Mouse (Mus musculus): Measurements from ENCODE around the gene Tgfbr3. TPM values are rescaled to one million over a fixed set of nuclear protein-coding genes. Genes with fewer than 3 reads are reported as not detected.

The Tgfbr3 gene
- polyA plus RNA-seq, 1 experiment from 2014 or later: 6.6 TPM

DNA sequence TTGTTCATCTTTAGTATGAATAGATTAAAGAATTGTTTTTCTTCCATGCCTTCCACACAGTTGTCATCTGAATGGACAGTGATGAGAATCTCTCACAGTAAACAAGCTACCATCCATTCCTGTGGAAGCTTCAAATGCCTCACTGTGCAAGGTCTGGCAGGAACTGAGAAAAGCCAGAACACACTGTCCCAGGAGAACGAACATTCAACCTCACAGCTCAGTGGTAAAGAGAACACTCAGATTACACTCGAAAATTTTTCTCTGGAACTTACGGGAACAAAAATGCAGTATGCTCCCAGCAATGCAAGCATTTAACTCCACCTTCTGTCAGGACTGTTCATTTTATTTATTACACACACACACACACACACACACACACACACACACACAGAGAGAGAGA is 13.2 kb downstream of the Tgfbr3 start:
- H3K9ac ChIP-seq (replicated peaks): no peak overlapping the region
- H3K4me2 ChIP-seq: no peak overlapping the region
- no peaks in the 10 kb centered on the region for H3K9me3 ChIP-seq (replicated peaks)
- H3K27ac ChIP-seq (replicated peaks): no peak overlapping the region
- 76% methylated on average over 3 of the region's 3 CpGs for WGBS
- H3K4me1 ChIP-seq: no peaks in the 10 kb centered on the region; the same call in 1 of the 2 replicates
- no peak for ATAC-seq (ENCODE audit: low FRiP score)
- H3K27me3 ChIP-seq (replicated peaks): no peaks in the 10 kb centered on the region
- no peaks in the 10 kb centered on the region for H3K36me3 ChIP-seq
- no peak overlapping the region for H3K4me3 ChIP-seq (replicated peaks)

DNA sequence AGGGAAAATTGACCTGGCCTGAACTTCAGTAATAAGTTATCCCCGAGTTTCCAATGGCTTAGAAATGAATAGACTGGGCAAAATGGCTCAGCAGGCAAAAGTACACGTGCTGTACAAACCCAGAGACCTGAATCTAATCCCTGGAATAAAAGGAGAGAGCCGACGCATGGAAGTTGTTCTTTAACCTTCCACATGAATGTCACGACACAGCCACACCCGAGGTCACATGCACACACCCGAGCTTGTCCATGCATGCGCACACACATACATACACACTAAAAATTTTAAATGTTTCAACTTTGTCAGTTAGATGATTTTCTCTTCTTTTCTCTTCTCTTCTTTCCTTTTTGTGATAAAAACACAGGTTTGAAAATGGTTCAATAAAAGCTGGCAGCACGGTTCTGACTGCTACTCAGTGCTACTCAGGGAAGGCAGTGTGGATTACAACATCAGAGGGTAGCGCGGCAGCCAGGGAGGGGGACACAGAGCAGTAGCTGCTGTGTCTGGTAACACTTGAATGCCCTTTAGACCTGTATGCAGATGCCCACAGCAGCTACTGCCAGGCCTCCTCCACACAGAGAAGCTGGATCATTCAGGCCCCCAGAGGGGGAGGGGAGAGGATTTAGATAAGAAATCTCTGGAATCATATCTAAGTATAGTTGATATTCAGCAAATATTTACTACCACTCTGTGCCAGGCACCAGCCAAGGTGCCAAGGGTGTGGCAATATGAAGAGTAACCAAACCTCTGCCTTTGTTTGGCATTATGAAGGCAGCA is 17.0 kb downstream of the Tgfbr3 start:
- Histone ChIP-seq H3K4me2 (no peak overlapping the region), H3K27ac (replicated peaks) (no peak overlapping the region), H3K4me3 (replicated peaks) (no peak overlapping the region), H3K36me3 (no peaks in the 10 kb centered on the region), H3K27me3 (replicated peaks) (no peaks in the 10 kb centered on the region), H3K9ac (replicated peaks) (no peak overlapping the region), H3K4me1 (peaks cover 14% of the 10 kb centered on the region), H3K9me3 (replicated peaks) (no peaks in the 10 kb centered on the region)
- WGBS: 43% methylated on average over 11 of the region's 11 CpGs
- no peak for ATAC-seq (ENCODE audit: low FRiP score)

DNA sequence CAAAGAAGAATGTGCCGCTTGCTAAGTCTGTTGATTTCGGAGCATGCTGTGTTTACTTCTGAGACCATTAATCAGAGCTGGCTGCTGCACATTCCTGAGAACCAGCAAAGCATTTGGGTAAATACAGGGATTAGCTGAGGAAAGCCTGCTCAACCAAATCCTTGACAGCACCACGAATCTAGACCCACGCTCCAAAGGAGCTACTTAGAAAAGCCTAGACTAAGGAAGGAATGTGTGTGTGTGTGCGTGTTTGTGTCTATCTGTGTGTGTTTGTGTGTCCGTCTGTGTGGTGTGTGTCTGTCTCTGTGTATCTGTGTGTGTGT is 20.5 kb downstream of the Tgfbr3 start:
- H3K9ac ChIP-seq (replicated peaks): no peak overlapping the region; the same call in 1 of the 2 replicates
- H3K4me3 ChIP-seq (replicated peaks): no peak overlapping the region
- peak overlapping the region; percentile 58 for H3K27ac ChIP-seq (replicated peaks)
- H3K4me1 ChIP-seq: peaks cover 16% of the 10 kb centered on the region
- H3K9me3 ChIP-seq (replicated peaks): no peaks in the 10 kb centered on the region
- peak overlapping the region; percentile 11 for H3K4me2 ChIP-seq
- WGBS: 34% methylated on average over 6 of the region's 6 CpGs
- ATAC-seq (ENCODE audit: low FRiP score): peak; percentile 39; the same call in 1 of the 2 replicates
- no peaks in the 10 kb centered on the region for H3K36me3 ChIP-seq
- H3K27me3 ChIP-seq (replicated peaks): no peaks in the 10 kb centered on the region; the same call in 1 of the 2 replicates

DNA sequence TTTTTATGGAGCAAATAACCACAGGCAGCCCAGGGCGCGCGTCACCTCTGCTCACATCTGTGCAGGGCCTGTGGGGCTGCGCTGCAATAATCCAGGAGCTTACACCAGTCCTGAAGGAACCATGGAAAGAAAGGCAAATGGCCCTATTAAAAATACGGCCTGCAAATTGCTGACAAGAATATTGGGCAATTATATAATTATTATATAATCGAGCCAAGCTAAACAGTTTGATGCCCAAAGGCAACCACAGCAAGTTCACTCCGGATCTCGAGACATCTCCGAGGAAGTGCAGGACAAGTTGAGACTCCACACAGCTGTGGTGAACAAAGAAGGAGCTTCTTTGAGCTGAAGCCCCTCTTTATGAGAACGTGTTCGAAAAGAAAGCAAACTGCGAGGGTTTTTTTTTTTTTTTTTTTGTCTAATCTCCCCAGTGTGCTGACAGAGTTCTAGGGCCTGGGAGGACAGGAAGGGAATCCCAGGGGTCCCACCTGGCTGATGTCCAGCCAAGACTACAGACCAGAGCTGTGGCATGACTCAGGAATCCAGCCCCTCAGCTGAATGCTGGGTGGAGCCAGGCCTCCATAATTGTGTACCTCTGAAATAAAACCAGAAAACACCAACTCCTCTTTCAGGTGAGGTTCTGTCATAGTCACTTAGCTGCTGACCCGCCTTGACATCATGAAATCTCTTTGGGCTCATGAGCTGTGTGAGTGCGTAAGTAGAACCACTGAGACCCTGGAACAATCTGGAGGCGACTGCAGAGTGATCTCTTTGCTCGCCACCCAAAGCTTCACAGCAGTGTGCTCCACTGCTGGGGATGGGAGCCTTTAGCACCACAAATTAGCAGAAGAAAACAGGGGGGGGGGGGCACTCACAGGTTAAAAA is 21.1 kb downstream of the Tgfbr3 start:
- Histone ChIP-seq H3K4me2 (peak overlapping the region; percentile 11), H3K36me3 (no peaks in the 10 kb centered on the region), H3K27ac (replicated peaks) (peak overlapping the region; percentile 58), H3K9ac (replicated peaks) (no peak overlapping the region), H3K4me1 (peaks cover 16% of the 10 kb centered on the region), H3K9me3 (replicated peaks) (no peaks in the 10 kb centered on the region), H3K27me3 (replicated peaks) (no peaks in the 10 kb centered on the region; the same call in 1 of the 2 replicates), H3K4me3 (replicated peaks) (no peak overlapping the region)
- ATAC-seq (ENCODE audit: low FRiP score): 0 out of 2 replicates have a peak, but pooled peaks have one; percentile 65
- WGBS: 34% methylated on average over 16 of the region's 16 CpGs

DNA sequence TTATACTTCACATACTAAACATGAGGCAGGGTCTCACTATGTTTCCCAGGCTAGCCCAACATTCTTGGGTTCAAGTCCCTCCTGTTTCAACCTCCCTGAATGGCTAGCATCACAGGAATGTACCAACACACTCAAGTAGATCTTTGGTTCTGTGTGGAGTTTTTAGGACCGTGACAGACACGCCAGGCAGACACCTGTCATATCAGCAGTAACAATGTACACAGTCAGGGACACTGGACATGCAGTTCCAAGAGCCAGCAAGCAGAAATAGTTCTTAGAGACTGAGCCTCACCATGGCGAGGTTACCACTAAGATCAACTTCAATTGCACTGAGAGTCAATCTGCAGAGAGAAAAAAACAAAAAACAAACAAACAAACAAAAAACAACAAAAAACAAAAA is 22.9 kb downstream of the Tgfbr3 start:
- no peaks in the 10 kb centered on the region for H3K36me3 ChIP-seq
- ATAC-seq (ENCODE audit: low FRiP score): no peak
- H3K4me3 ChIP-seq (replicated peaks): no peak overlapping the region
- 89% methylated on average over 3 of the region's 3 CpGs for WGBS
- H3K9me3 ChIP-seq (replicated peaks): no peaks in the 10 kb centered on the region
- no peak overlapping the region for H3K27ac ChIP-seq (replicated peaks)
- H3K9ac ChIP-seq (replicated peaks): no peak overlapping the region
- peaks cover 16% of the 10 kb centered on the region for H3K4me1 ChIP-seq
- H3K27me3 ChIP-seq (replicated peaks): no peaks in the 10 kb centered on the region; the same call in 1 of the 2 replicates
- no peak overlapping the region for H3K4me2 ChIP-seq

DNA sequence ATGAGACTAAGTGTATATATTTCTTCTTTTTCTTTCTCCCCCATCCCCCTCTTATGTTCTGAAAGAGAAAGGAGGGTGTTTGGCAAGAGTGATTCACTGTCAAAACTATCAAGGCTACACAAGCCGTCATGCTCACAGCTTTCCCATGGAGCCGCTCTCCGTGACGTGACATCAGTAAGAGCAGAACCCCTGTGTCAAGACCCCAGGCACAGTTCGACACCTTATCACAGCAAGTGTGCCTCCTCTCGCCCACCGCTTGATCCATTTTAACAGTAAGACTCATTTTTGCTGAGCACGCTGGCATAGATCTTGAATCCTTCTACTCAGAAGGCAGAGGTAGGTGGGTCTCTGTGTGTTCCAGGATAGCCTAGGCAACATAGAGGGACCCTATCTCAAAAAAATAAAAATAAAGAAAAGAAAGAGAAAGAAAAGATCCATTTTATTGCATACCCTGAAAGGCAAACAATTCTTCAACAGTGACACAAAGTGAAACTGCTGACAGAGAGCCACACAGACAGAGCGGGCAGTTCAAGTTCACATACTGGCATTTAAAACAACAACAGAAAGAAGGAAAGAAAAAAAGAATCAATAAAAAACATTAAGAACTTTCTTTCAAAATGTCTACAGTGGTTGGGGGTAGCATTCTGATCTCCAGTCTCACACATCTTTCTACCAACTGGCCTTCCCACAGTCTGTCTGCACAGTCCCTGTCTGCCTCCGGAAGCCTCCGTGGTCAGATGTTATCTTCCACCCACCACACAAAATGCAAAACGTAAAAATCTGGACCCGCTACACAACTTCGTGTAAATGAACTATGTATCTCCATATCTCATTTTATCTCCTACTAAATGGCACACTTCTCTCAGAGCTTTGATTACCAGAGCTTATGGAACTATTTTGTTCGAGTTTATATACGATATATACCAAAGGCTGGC is 24.7 kb downstream of the Tgfbr3 start:
- no peaks in the 10 kb centered on the region for H3K9me3 ChIP-seq (replicated peaks)
- WGBS: 91% methylated on average over 16 of the region's 16 CpGs
- H3K9ac ChIP-seq (replicated peaks): no peak overlapping the region
- H3K27me3 ChIP-seq (replicated peaks): no peaks in the 10 kb centered on the region; the same call in 1 of the 2 replicates
- no peak overlapping the region for H3K4me3 ChIP-seq (replicated peaks)
- H3K36me3 ChIP-seq: no peaks in the 10 kb centered on the region
- H3K27ac ChIP-seq (replicated peaks): no peak overlapping the region
- peaks cover 16% of the 10 kb centered on the region for H3K4me1 ChIP-seq
- ATAC-seq (ENCODE audit: low FRiP score): no peak
- H3K4me2 ChIP-seq: no peak overlapping the region

DNA sequence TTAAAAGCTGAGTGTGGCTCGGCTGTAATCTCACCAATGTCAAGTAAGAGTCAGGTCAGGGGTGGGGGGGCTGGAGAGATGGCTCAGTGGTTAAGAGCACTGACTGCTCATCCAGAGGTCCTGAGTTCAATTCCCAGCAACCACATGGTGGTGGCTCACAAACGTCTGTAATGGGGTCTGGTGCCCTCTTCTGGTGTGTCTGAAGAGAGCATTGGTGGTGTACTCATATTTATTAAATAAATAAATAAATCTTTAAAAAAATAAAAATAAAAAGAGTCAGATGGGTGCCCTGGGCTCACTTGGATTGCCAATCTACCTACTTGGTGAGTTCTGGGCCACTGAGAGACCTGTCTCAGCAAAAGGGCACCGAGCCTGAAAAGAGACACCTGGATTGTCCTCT is 25.6 kb downstream of the Tgfbr3 start:
- Histone ChIP-seq H3K36me3 (no peaks in the 10 kb centered on the region), H3K9ac (replicated peaks) (no peak overlapping the region), H3K4me1 (peaks cover 12% of the 10 kb centered on the region), H3K4me3 (replicated peaks) (no peak overlapping the region), H3K27me3 (replicated peaks) (no peaks in the 10 kb centered on the region; the same call in 1 of the 2 replicates), H3K27ac (replicated peaks) (no peak overlapping the region), H3K9me3 (replicated peaks) (no peaks in the 10 kb centered on the region; the same call in 1 of the 2 replicates), H3K4me2 (no peak overlapping the region)
- WGBS: 86% methylated on average over 3 of the region's 3 CpGs
- no peak for ATAC-seq (ENCODE audit: low FRiP score)

DNA sequence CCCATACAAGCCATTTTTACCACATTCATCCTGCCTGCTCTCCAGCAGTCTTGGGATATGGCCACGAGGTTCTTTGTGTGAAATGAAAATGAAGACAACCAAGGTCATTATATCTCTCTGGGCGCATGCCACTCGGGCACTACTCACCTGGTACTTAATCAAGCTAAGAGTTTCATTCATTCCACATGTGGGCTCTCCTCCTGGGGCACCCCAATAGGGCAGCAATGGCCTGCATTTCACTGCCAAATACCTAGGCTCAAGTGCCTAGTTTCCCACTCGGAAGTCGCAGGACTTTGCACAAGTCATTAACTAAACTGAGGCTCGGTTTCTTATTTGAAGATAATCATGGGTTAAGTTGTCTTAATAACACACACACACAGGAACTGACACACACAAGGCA is 27.5 kb downstream of the Tgfbr3 start:
- H3K4me1 ChIP-seq: no peaks in the 10 kb centered on the region
- no peaks in the 10 kb centered on the region for H3K36me3 ChIP-seq
- no peak overlapping the region for H3K9ac ChIP-seq (replicated peaks)
- 85% methylated on average over 6 of the region's 6 CpGs for WGBS
- ATAC-seq (ENCODE audit: low FRiP score): no peak
- no peaks in the 10 kb centered on the region; the same call in 1 of the 2 replicates for H3K27me3 ChIP-seq (replicated peaks)
- H3K4me3 ChIP-seq (replicated peaks): no peak overlapping the region
- no peak overlapping the region for H3K4me2 ChIP-seq
- H3K9me3 ChIP-seq (replicated peaks): no peaks in the 10 kb centered on the region; the same call in 1 of the 2 replicates
- no peak overlapping the region for H3K27ac ChIP-seq (replicated peaks)

DNA sequence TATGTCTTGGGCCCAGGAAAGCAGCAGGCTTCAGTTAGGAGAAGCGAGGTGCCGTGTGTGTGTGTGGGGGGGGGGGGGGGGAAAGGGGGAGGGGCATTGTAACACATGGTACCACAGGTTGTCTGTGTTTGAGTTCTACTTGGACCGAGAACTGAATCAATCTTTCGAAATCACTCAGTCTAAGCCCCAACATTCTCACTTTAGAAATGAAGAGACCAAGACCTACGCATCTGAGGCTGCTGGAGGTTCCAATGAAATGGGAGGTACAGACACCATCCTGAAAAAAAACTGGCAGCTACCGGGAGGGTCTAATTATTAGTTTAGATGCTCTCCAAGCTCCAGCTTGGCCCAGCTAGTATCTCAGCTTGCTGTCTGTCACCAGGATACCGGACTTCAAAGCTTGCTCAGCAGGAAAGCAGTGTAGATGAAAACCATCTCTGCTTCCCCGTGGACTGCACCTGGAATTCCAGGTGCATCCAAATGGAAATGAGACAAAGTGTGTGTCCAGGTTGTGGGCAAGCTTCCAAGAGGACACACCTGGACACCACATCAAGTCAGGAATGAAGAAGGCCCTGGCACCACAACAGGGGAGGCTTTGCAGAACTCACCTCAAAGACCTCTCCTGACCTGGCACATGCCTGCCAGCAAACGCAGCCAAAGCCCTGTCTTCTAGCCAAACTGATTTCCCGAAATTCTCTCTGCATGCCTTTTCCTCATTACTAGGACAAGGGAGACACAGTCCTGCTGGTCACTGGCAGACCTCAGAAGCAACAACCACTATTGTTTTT is 28.5 kb downstream of the Tgfbr3 start:
- 78% methylated on average over 10 of the region's 10 CpGs for WGBS
- no peak overlapping the region for H3K4me2 ChIP-seq

DNA sequence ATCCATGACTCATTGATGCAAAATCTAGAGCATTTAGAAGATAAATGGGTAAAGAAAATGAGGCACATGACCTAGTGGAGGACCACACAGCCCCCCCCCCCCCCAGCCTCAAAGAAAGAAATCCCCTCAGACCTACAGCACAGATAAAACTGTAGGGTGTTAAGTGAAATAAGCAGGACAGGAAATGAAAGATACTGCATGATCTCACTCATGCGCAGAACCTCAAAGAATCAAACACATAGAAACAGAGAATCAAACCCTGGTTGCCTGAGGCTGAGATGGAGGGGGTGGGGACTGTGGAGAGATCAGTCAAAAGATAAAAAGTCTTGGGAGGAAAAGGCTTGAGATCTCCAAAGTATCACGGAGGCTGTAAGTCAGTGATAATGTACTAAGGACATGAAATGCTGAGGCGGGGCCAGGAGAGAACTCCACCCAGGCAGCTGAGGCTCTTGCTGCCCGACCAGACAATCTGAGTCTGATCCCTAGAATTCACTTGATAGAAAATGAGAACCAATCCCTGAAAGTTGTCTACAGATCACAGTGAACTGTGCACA is 29.9 kb downstream of the Tgfbr3 start:
- Histone ChIP-seq H3K27ac (replicated peaks) (no peak overlapping the region), H3K9ac (replicated peaks) (no peak overlapping the region), H3K36me3 (no peaks in the 10 kb centered on the region), H3K4me1 (no peaks in the 10 kb centered on the region), H3K4me2 (no peak overlapping the region), H3K9me3 (replicated peaks) (no peaks in the 10 kb centered on the region; the same call in 1 of the 2 replicates), H3K4me3 (replicated peaks) (no peak overlapping the region), H3K27me3 (replicated peaks) (no peaks in the 10 kb centered on the region)
- 93% methylated on average over 4 of the region's 4 CpGs for WGBS
- ATAC-seq (ENCODE audit: low FRiP score): no peak

More for the DNA sequence above, 28.5 kb downstream of the Tgfbr3 start:
- H3K9me3 ChIP-seq (replicated peaks): no peaks in the 10 kb centered on the region; the same call in 1 of the 2 replicates
- ATAC-seq (ENCODE audit: low FRiP score): no peak
- H3K9ac ChIP-seq (replicated peaks): no peak overlapping the region
- no peaks in the 10 kb centered on the region for H3K36me3 ChIP-seq
- H3K4me1 ChIP-seq: no peaks in the 10 kb centered on the region
- no peak overlapping the region for H3K27ac ChIP-seq (replicated peaks)
- no peaks in the 10 kb centered on the region for H3K27me3 ChIP-seq (replicated peaks)
- no peak overlapping the region for H3K4me3 ChIP-seq (replicated peaks)

Data from neural tube, embryonic 15.5 days (tissue).